Mouse (Mus musculus) liver, embryonic 11.5 days (tissue): ENCODE results near the gene Ftsj1. TPM values are rescaled to one million over a fixed set of nuclear protein-coding genes. Genes with fewer than 3 reads are reported as not detected.

Experiments used
- ATAC-seq: fragments of 200-750 bp; cut with Nextera tagmentation; replicated peaks from 2 replicates; pipeline ENCODE4 v1.8.0; 2017; ENCODE audit warnings: moderate number of reproducible peaks, mild to moderate bottlenecking, moderate TSS enrichment, moderate library complexity; ENCODE audit not compliant: low FRiP score
- DNase-seq: peaks from one replicate; pipeline ENCODE4 v3.0.0-alpha.2; 2017; ENCODE audit warnings: low spot score
- H3K27ac ChIP-seq: fragments of 300-500 bp; sonication (generic); 2 replicates; pipeline ENCODE4 v1.5.1; 2014; ENCODE audit warnings: mild to moderate bottlenecking, low read depth, low read length, control low read depth
- H3K27me3 ChIP-seq: fragments of 300-500 bp; sonication (generic); replicated peaks from 2 replicates; pipeline ENCODE4 v1.6.1; 2014; ENCODE audit warnings: low read length, mixed read lengths; ENCODE audit not compliant: control insufficient read depth, insufficient read depth
- H3K36me3 ChIP-seq: fragments of 300-500 bp; sonication (generic); 2 replicates; pipeline ENCODE4 v1.6.1; 2014; ENCODE audit warnings: mild to moderate bottlenecking, low read length, moderate library complexity, mixed read lengths; ENCODE audit not compliant: control insufficient read depth, insufficient read depth
- H3K4me1 ChIP-seq: fragments of 300-500 bp; sonication (generic); replicated peaks from 2 replicates; pipeline ENCODE4 v1.6.1; 2014; ENCODE audit warnings: low read length, mixed read lengths; ENCODE audit not compliant: control insufficient read depth, insufficient read depth
- H3K4me2 ChIP-seq: fragments of 300-500 bp; sonication (generic); 2 replicates; pipeline ENCODE4 v1.6.1; 2014; ENCODE audit warnings: mild to moderate bottlenecking, control low read depth, moderate library complexity
- H3K4me3 ChIP-seq: fragments of 300-500 bp; sonication (generic); 2 replicates; pipeline ENCODE4 v1.5.1; 2014; ENCODE audit warnings: low read depth, low read length, control low read depth
- H3K9ac ChIP-seq: fragments of 300-500 bp; sonication (generic); 2 replicates; pipeline ENCODE4 v1.6.1; 2014; ENCODE audit warnings: low read depth, low read length, control low read depth
- H3K9me3 ChIP-seq: fragments of 300-500 bp; sonication (generic); 2 replicates; pipeline ENCODE4 v1.6.1; 2016; ENCODE audit warnings: low read length, inconsistent platforms, mixed read lengths; ENCODE audit not compliant: control insufficient read depth
- WGBS: fragments of 180-500 bp; shearing (Covaris S2); extraction: QIAGEN DNeasy Blood & Tissue Kit; methylation state at CpG from one replicate; pipeline ENCODE4 v1.1.7; 2014; 5-methylcytosine and 5-hydroxymethylcytosine counted together
- polyA plus RNA-seq: library from polyadenylated mRNA; unstranded; fragments of >200 nt; fragmentation: Nextera tagmentation; extraction: Ambion mirVana; gene quantifications from 2 replicates; pipeline ENCODE4 v1.2.1, GENCODE M21; 2014

Gene Ftsj1
- 59.6 and 62.7 TPM in 2 replicates for polyA plus RNA-seq

- peak within 1 kb of the TSS; percentile 71 for H3K4me2 ChIP-seq
- 10% methylated on average over 45 of the region's 45 CpGs for WGBS
- H3K27ac ChIP-seq, result peak within 1 kb of the TSS; percentile 64
These were observed at the start of gene Ftsj1 for GRCm38 (mm10) chrX:8252334-8253285. Gene Ftsj1 (minus strand): TSS chrX:8252406.

DNA sequence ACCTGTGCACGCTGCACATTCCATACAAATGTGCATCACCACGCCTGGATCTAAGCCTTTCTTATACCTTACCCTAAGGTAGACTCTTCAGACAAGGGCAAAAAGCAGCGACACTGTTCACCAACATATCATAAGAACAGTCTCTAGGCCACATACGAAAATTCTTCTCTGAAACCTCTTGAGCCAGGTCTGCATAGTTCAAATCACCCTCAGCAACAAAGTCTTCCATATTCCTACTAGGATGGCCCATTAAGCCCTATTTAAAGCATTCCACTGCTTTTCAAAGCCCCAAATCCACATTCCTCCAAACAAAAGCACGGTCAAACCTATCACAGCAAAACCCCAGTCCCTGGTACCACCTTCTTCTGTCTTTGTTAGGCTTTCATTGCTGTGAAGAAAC lies 36.4 kb upstream of the Ftsj1 start:
- Histone ChIP-seq H3K36me3 (no peaks in the 10 kb centered on the region), H3K4me1 (no peaks in the 10 kb centered on the region), H3K4me2 (no peak overlapping the region), H3K27me3 (no peaks in the 10 kb centered on the region), H3K9me3 (no peaks in the 10 kb centered on the region), H3K27ac (no peak overlapping the region), H3K4me3 (no peak overlapping the region), H3K9ac (no peak overlapping the region)
- ATAC-seq (no peak), DNase-seq (no peak)
- 72% methylated on average over 5 of the region's 5 CpGs for WGBS

More at GRCm38 (mm10) chrX:8252334-8253285, at the start of gene Ftsj1:
- ATAC-seq, result peak; percentile 86
- Histone ChIP-seq H3K9me3 (no peaks in the 10 kb centered on the region), H3K4me3 (peak within 1 kb of the TSS; percentile 69), H3K4me1 (no peaks in the 10 kb centered on the region), H3K27me3 (no peaks in the 10 kb centered on the region), H3K9ac (peak within 1 kb of the TSS; percentile 72), H3K36me3 (no peaks in the 10 kb centered on the region)
- peak; percentile 78 for DNase-seq

- DNase-seq (no peak), ATAC-seq (no peak)
- H3K27me3 ChIP-seq, result no peaks in the 10 kb centered on the region
- H3K9ac ChIP-seq, result no peak overlapping the region
- H3K4me1 ChIP-seq, result no peaks in the 10 kb centered on the region
- no peak overlapping the region for H3K27ac ChIP-seq
- H3K36me3 ChIP-seq, result no peaks in the 10 kb centered on the region
- H3K4me2 ChIP-seq, result peak overlapping the region; percentile 74
- 86% methylated on average over 5 of the region's 5 CpGs for WGBS
- H3K9me3 ChIP-seq, result 0 out of 2 replicates have a peak, but pooled peaks cover 2% of the 10 kb centered on the region
- H3K4me3 ChIP-seq, result no peak overlapping the region
These were observed 21.9 kb upstream of the Ftsj1 start for GRCm38 (mm10) chrX:8274056-8274455.

DNA sequence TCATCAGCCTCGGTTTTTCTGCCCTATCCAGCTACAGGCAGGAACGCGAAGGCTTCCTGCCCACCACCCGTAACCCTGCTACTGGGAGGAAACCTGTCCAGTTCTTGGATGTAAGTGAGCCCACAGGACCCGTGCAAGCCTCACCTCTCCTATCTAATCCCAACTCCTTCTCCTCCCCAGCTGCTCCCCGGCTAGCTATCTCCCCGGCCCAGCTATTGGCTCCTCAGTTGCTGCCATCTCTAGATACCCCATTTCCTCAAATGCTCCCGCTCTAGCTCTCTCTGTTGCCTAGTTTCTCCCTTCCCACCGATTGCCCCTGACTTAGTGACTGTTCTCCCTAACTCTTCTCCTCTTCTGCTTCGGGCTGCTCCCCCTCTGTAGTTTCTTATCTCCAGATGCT lies 19.8 kb upstream of the Ftsj1 start:
- ATAC-seq, result peak; percentile 88
- H3K4me3 ChIP-seq, result peak overlapping the region; percentile 51
- H3K27me3 ChIP-seq, result no peaks in the 10 kb centered on the region
- no peaks in the 10 kb centered on the region for H3K4me1 ChIP-seq
- H3K4me2 ChIP-seq, result peak overlapping the region; percentile 74
- no peak for DNase-seq
- H3K9ac ChIP-seq, result peak overlapping the region; percentile 64
- H3K9me3 ChIP-seq, result no peaks in the 10 kb centered on the region
- 14% methylated on average over 10 of the region's 10 CpGs for WGBS
- H3K36me3 ChIP-seq, result no peaks in the 10 kb centered on the region
- peak overlapping the region; percentile 62; the same call in 1 of the 2 replicates for H3K27ac ChIP-seq

GRCm38 (mm10) chrX:8271083-8271820 lies 19.0 kb upstream of the Ftsj1 start, which contains the start of gene Slc38a5:
Gene Slc38a5 (plus strand): TSS chrX:8271133.
- Histone ChIP-seq H3K4me1 (no peaks in the 10 kb centered on the region), H3K27ac (peak within 1 kb of the TSS; percentile 62; the same call in 1 of the 2 replicates), H3K27me3 (no peaks in the 10 kb centered on the region), H3K9ac (peak within 1 kb of the TSS; percentile 64), H3K9me3 (no peaks in the 10 kb centered on the region), H3K4me2 (peak within 1 kb of the TSS; percentile 74), H3K4me3 (peak within 1 kb of the TSS; percentile 51), H3K36me3 (no peaks in the 10 kb centered on the region)
- 20% methylated on average over 13 of the region's 15 CpGs for WGBS
- DNase-seq, result no peak
- peak; percentile 75 for ATAC-seq

DNA sequence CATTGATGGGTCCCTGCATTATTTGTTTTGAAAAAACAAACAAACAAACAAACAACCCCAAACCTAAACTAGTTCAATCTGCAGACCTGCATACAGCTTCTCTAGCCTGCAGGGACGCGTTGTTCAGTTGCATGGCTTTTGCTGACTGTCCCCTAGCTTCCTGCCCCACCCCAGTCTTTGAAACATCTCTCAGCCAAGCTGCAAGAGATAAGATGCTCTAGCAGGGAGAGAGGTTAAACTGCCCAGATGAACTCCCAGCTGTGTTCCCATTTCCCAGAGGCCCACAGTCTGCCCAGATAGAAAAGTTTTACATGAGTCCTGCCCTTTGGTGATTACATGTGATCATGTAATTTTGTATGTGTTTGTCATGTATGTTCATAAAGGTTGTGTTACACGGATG lies 12.0 kb upstream of the Ftsj1 start:
- peak; percentile 83 for ATAC-seq
- Histone ChIP-seq H3K27me3 (no peaks in the 10 kb centered on the region), H3K36me3 (no peaks in the 10 kb centered on the region), H3K27ac (peak overlapping the region; percentile 67; the same call in 1 of the 2 replicates), H3K4me2 (peak overlapping the region; percentile 20; the same call in 1 of the 2 replicates), H3K4me3 (no peak overlapping the region), H3K9me3 (no peaks in the 10 kb centered on the region), H3K4me1 (no peaks in the 10 kb centered on the region), H3K9ac (no peak overlapping the region)
- no peak for DNase-seq
- 42% methylated on average over 3 of the region's 3 CpGs for WGBS

- H3K4me3 ChIP-seq, result no peak overlapping the region
- no peaks in the 10 kb centered on the region for H3K36me3 ChIP-seq
- no peak for DNase-seq
- no peak overlapping the region for H3K9ac ChIP-seq
- H3K27me3 ChIP-seq, result no peaks in the 10 kb centered on the region
- ATAC-seq, result 0 out of 2 replicates have a peak, but pooled peaks have one; percentile 56
- no peak overlapping the region for H3K4me2 ChIP-seq
- H3K27ac ChIP-seq, result peak overlapping the region; percentile 67
- no peaks in the 10 kb centered on the region for H3K9me3 ChIP-seq
- 57% methylated on average over 5 of the region's 5 CpGs for WGBS
- H3K4me1 ChIP-seq, result no peaks in the 10 kb centered on the region
These were observed 11.1 kb upstream of the Ftsj1 start for GRCm38 (mm10) chrX:8263156-8263804.

DNA sequence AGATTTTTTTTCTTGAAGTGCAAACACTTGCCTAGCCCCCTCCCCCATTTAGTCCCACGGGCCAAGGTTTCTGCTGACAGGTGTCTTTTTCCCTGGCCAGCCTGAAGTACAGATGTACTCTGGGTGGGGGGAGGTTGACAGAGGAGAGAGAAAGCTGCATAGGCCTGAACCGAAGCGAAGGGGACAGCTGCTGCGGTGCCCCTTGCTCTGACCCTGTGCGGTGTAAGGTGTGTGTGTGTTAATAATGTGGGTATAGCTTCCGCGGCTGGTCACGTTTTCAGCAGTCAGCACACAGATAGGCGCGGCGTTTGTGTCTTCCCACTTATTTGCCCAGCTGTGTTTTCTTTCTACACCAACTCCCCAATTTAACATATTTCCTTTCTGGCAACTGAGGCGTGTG lies 7.3 kb upstream of the Ftsj1 start:
- DNase-seq, result no peak
- ATAC-seq, result no peak
- 82% methylated on average over 12 of the region's 12 CpGs for WGBS

More for the DNA sequence above, 7.3 kb upstream of the Ftsj1 start:
- H3K9ac ChIP-seq, result no peak overlapping the region
- H3K36me3 ChIP-seq, result no peaks in the 10 kb centered on the region
- no peaks in the 10 kb centered on the region for H3K9me3 ChIP-seq
- no peaks in the 10 kb centered on the region for H3K27me3 ChIP-seq
- H3K4me1 ChIP-seq, result no peaks in the 10 kb centered on the region
- no peak overlapping the region for H3K27ac ChIP-seq
- H3K4me3 ChIP-seq, result no peak overlapping the region
- no peak overlapping the region for H3K4me2 ChIP-seq
